Mouse (Mus musculus) limb, embryonic 12.5 days (tissue): ENCODE measurements around the gene Nlgn2. TPM values are rescaled to one million over a fixed set of nuclear protein-coding genes. Genes with fewer than 3 reads are reported as not detected.
"Not testable (repeated sequence)": the region's sequence is repeated elsewhere in the genome, so short reads cannot be mapped to it uniquely, and the experiment has no call there.

Source experiments
- ATAC-seq: fragments of 200-750 bp; cut with Nextera tagmentation; 2 replicates; pipeline ENCODE4 v1.8.0; 2017; ENCODE audit warnings: low read depth, moderate TSS enrichment; ENCODE audit not compliant: insufficient number of reproducible peaks, insufficient read depth, low FRiP score, low TSS enrichment
- H3K27ac ChIP-seq: fragments of 300-500 bp; sonication (generic); 2 replicates; pipeline ENCODE4 v1.5.1; 2016; ENCODE audit warnings: mild to moderate bottlenecking, moderate library complexity
- H3K27me3 ChIP-seq: fragments of 300-500 bp; sonication (generic); 2 replicates; pipeline ENCODE4 v1.6.1; 2016; ENCODE audit warnings: mild to moderate bottlenecking, moderate library complexity
- H3K36me3 ChIP-seq: fragments of 300-500 bp; sonication (generic); 2 replicates; pipeline ENCODE4 v1.6.1; 2016; ENCODE audit warnings: mild to moderate bottlenecking, moderate library complexity
- H3K4me1 ChIP-seq: fragments of 300-500 bp; sonication (generic); replicated peaks from 2 replicates; pipeline ENCODE4 v1.6.1; 2016
- H3K4me2 ChIP-seq: fragments of 300-500 bp; sonication (generic); 2 replicates; pipeline ENCODE4 v1.6.1; 2016; ENCODE audit warnings: mild to moderate bottlenecking, moderate library complexity
- H3K4me3 ChIP-seq: fragments of 300-500 bp; sonication (generic); replicated peaks from 2 replicates; pipeline ENCODE4 v1.5.1; 2016; ENCODE audit warnings: mild to moderate bottlenecking
- H3K9ac ChIP-seq: fragments of 300-500 bp; sonication (generic); replicated peaks from 2 replicates; pipeline ENCODE4 v1.6.1; 2016; ENCODE audit warnings: mild to moderate bottlenecking, moderate library complexity
- H3K9me3 ChIP-seq: fragments of 300-500 bp; sonication (generic); 2 replicates; pipeline ENCODE4 v1.6.1; 2016; ENCODE audit warnings: mild to moderate bottlenecking, moderate library complexity
- WGBS: fragments of 180-500 bp; shearing (Covaris S2); methylation state at CpG from one replicate; pipeline ENCODE4 v1.1.7; 2016; 5-methylcytosine and 5-hydroxymethylcytosine counted together
- polyA plus RNA-seq: library from polyadenylated mRNA; unstranded; fragments of >200 nt; fragmentation: Nextera tagmentation; extraction: Ambion mirVana; gene quantifications from 2 replicates; pipeline ENCODE4 v1.2.1, GENCODE M21; 2016

The Nlgn2 gene
- polyA plus RNA-seq, 1 experiment from 2014 or later = 8.4 TPM

- H3K27me3 ChIP-seq = peaks cover 24% of the 10 kb centered on the region
These were observed 26.1 kb upstream of the Nlgn2 start for GRCm38 (mm10) chr11:69863729-69864128.

DNA sequence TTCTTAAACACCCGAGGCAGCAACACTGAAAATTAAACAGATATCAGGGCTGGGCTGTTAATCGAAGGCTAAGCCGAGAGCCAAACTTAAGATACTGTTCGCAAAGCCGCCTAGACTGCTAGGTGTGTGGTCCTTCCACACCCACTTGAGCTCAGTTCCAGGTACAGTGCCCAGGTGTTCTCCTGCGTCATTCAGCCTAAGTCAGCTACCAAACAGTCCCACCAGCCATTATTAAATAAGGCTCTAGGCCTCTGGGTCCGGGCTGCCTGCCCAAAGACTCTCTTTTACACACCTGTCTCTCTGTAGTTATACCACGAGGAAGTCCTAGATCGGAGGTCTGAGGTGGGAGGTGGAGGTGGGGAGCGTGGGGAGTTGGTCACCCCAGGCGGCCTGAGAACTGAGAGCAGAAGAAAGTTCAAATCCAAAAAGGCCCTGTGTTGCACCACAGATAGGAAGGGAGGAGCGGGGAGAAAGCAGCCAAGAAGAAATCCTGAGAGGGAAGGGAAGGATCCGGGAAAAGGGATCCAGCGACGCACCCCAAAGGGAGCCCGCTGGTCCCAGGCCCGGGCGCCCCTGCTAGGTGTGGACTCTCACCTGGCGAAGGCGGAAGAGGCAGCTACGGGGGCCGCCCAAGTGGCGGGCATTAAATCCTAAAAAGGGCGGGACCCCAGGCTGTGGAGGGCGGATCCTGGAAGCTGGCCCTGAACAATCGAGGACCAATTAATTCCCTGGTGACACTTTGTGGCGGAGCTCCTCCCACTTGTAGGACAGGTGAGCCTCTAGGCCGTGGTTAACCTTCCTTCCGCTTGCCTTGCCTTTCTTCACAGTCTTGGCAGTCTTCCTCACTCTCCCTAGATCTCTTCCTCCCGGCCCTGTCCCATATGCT lies 20.8 kb upstream of the Nlgn2 start, which contains the start of gene Tnk1:
TSS of gene Tnk1 (minus strand) at position 618 of the 886 bp plus-strand sequence.
- peaks cover 7% of the 10 kb centered on the region for H3K4me1 ChIP-seq
- ATAC-seq = no peak
- H3K4me3 ChIP-seq = peak within 1 kb of the TSS; percentile 1; the same call in 1 of the 2 replicates
- H3K27me3 ChIP-seq = peaks cover 40% of the 10 kb centered on the region
- H3K36me3 ChIP-seq = no peaks in the 10 kb centered on the region
- H3K9me3 ChIP-seq = no peaks in the 10 kb centered on the region
- H3K4me2 ChIP-seq = peak within 1 kb of the TSS; percentile 15
- H3K27ac ChIP-seq = no peak within 1 kb of the TSS
- WGBS = 17% methylated on average over 30 of the region's 30 CpGs
- no peak within 1 kb of the TSS for H3K9ac ChIP-seq

More at GRCm38 (mm10) chr11:69863729-69864128, 26.1 kb upstream of the Nlgn2 start:
- H3K9me3 ChIP-seq, H3K36me3 ChIP-seq, H3K4me3 ChIP-seq, H3K27ac ChIP-seq, H3K9ac ChIP-seq, H3K4me2 ChIP-seq, ATAC-seq, H3K4me1 ChIP-seq: not testable (repeated sequence)
- 81% methylated on average over 3 of the region's 3 CpGs for WGBS

DNA sequence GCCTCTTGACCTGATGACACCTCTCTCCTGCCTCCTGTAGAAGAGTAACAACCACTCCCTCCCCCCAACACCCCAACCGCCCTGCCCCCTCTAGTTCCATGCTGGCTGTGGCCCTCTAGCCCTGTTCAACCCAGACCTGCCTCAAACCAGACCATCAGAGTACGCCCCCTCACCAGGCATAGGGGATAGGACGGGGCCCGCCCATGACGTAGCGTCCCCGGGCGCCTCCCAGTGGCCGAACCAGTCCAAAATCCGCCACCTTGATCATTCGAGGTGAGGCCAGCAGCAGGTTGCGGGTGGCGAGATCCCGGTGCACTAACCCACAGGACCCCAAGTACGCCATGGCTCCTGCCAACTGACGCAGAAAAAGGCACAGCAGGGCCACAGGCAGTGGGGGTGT lies 17.8 kb upstream of the Nlgn2 start:
- H3K27ac ChIP-seq = no peak overlapping the region
- H3K9ac ChIP-seq = no peak overlapping the region
- H3K4me1 ChIP-seq = peaks cover 12% of the 10 kb centered on the region
- ATAC-seq = peak; percentile 60; the same call in 1 of the 2 replicates
- H3K27me3 ChIP-seq = peaks cover 36% of the 10 kb centered on the region
- no peaks in the 10 kb centered on the region for H3K9me3 ChIP-seq
- H3K4me2 ChIP-seq = peak overlapping the region; percentile 8; the same call in 1 of the 2 replicates
- H3K36me3 ChIP-seq = peaks cover 22% of the 10 kb centered on the region
- peak overlapping the region; percentile 2; the same call in 1 of the 2 replicates for H3K4me3 ChIP-seq
- WGBS = 17% methylated on average over 16 of the region's 16 CpGs

DNA sequence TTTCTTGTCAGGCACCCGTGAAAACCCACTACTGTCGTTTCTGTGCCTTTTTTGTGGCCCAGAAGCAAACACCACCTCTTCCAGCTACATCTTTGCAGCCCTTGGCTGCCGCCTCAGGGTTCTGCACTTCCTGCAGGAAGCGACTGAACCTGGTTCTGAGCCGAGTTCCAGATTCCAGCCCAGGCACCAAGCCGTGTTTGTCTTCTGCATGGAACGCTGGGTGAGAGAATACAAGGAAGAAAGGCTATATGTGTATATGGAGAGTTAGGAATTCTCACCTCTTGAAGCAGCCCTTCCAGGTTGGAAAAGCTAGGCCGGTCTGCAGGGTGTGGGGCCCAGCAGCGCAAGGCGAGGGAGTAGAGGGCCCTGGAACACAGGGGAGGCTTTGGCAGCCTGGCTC lies 17.1 kb upstream of the Nlgn2 start:
- H3K4me3 ChIP-seq = no peak overlapping the region
- peaks cover 29% of the 10 kb centered on the region for H3K36me3 ChIP-seq
- H3K4me2 ChIP-seq = no peak overlapping the region
- peaks cover 32% of the 10 kb centered on the region for H3K27me3 ChIP-seq
- no peak for ATAC-seq
- 81% methylated on average over 10 of the region's 10 CpGs for WGBS
- no peak overlapping the region for H3K9ac ChIP-seq
- peak overlapping the region; percentile 5; the same call in 1 of the 2 replicates for H3K27ac ChIP-seq
- no peaks in the 10 kb centered on the region for H3K9me3 ChIP-seq
- peaks cover 14% of the 10 kb centered on the region for H3K4me1 ChIP-seq

- no peak overlapping the region for H3K9ac ChIP-seq
- 60% methylated on average over 7 of the region's 7 CpGs for WGBS
- no peak overlapping the region for H3K4me2 ChIP-seq
- H3K4me3 ChIP-seq = no peak overlapping the region
- peaks cover 36% of the 10 kb centered on the region for H3K36me3 ChIP-seq
- H3K27me3 ChIP-seq = peaks cover 25% of the 10 kb centered on the region
- no peaks in the 10 kb centered on the region for H3K9me3 ChIP-seq
- H3K4me1 ChIP-seq = peaks cover 14% of the 10 kb centered on the region
- peak overlapping the region; percentile 41; the same call in 1 of the 2 replicates for H3K27ac ChIP-seq
- no peak for ATAC-seq
These were observed 16.4 kb upstream of the Nlgn2 start for GRCm38 (mm10) chr11:69853994-69854393.

- Histone ChIP-seq H3K4me2 (no peak overlapping the region), H3K4me3 (no peak overlapping the region), H3K27me3 (no peaks in the 10 kb centered on the region; the same call in 1 of the 2 replicates), H3K4me1 (peaks cover 26% of the 10 kb centered on the region), H3K36me3 (peaks cover 49% of the 10 kb centered on the region), H3K9me3 (no peaks in the 10 kb centered on the region), H3K9ac (no peak overlapping the region), H3K27ac (no peak overlapping the region)
- WGBS = 77% methylated on average over 8 of the region's 8 CpGs
- no peak for ATAC-seq
These were observed 13.2 kb upstream of the Nlgn2 start for GRCm38 (mm10) chr11:69850754-69851153.

GRCm38 (mm10) chr11:69849884-69850283 lies 12.3 kb upstream of the Nlgn2 start:
- Histone ChIP-seq H3K27ac (no peak overlapping the region), H3K4me1 (peaks cover 28% of the 10 kb centered on the region), H3K9ac (no peak overlapping the region; the same call in 1 of the 2 replicates), H3K9me3 (no peaks in the 10 kb centered on the region), H3K4me2 (no peak overlapping the region), H3K36me3 (peaks cover 49% of the 10 kb centered on the region), H3K27me3 (no peaks in the 10 kb centered on the region), H3K4me3 (no peak overlapping the region)
- ATAC-seq = no peak
- 92% methylated on average over 15 of the region's 15 CpGs for WGBS

- Histone ChIP-seq H3K36me3 (peaks cover 49% of the 10 kb centered on the region), H3K4me3 (0 out of 2 replicates have a peak overlapping the region, but pooled peaks have one; percentile 2), H3K4me1 (peaks cover 28% of the 10 kb centered on the region), H3K9ac (no peak overlapping the region), H3K4me2 (no peak overlapping the region), H3K9me3 (no peaks in the 10 kb centered on the region), H3K27ac (no peak overlapping the region), H3K27me3 (no peaks in the 10 kb centered on the region)
- 91% methylated on average over 9 of the region's 9 CpGs for WGBS
- no peak for ATAC-seq
These were observed 11.5 kb upstream of the Nlgn2 start for GRCm38 (mm10) chr11:69849128-69849527.

GRCm38 (mm10) chr11:69848021-69848420 lies 10.4 kb upstream of the Nlgn2 start:
- ATAC-seq = no peak
- peak overlapping the region; percentile 90 for H3K4me2 ChIP-seq
- 95% methylated on average over 6 of the region's 6 CpGs for WGBS
- H3K4me1 ChIP-seq = peaks cover 28% of the 10 kb centered on the region
- H3K36me3 ChIP-seq = peaks cover 49% of the 10 kb centered on the region
- H3K9ac ChIP-seq = 0 out of 2 replicates have a peak overlapping the region, but pooled peaks have one; percentile 81
- H3K9me3 ChIP-seq = no peaks in the 10 kb centered on the region
- H3K4me3 ChIP-seq = peak overlapping the region; percentile 72
- no peak overlapping the region for H3K27ac ChIP-seq
- H3K27me3 ChIP-seq = no peaks in the 10 kb centered on the region

- H3K4me1 ChIP-seq = peaks cover 28% of the 10 kb centered on the region
- peak overlapping the region; percentile 72 for H3K4me3 ChIP-seq
- peaks cover 44% of the 10 kb centered on the region for H3K36me3 ChIP-seq
- H3K4me2 ChIP-seq = peak overlapping the region; percentile 90
- H3K9ac ChIP-seq = peak overlapping the region; percentile 81
- no peaks in the 10 kb centered on the region for H3K9me3 ChIP-seq
- 10% methylated on average over 37 of the region's 37 CpGs for WGBS
- peak; percentile 45 for ATAC-seq
- H3K27me3 ChIP-seq = no peaks in the 10 kb centered on the region
- peak overlapping the region; percentile 97 for H3K27ac ChIP-seq
These were observed 9.4 kb upstream of the Nlgn2 start for GRCm38 (mm10) chr11:69846738-69847688.
